ENCODE assay signal across 19 mouse cellular contexts in the genomic region with DNA sequence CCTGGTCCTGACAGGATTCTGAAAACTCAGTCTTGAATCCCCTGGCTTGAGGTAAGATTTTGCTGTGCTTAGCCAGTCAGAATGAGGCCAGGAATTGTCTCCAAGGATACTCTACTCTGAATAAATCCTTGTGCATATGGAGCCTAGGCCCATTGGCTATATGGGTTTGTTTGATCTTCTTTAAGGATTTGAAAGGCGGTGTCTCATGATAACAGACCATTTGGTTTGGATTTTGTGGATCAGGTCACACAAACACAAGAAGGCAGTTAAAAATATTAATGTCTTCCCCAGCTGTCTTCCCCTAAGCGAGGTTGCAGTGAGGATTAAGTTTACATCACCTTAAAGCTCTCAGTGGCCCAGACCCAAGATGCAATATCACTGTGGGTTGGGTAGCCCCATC. TPM values are rescaled to one million over a fixed set of nuclear protein-coding genes. Genes with fewer than 3 reads are reported as not detected.
"Had no signal": no experiment of that assay in that cellular context is flagged by ENCODE, and none has a peak within 500 bp of the region (broad histone marks: within the 10 kb centered on the region; RNA-seq: fewer than 3 reads in every experiment).

No protein-coding gene starts in this region.

- H3K27ac ChIP-seq: neural tube, embryonic 15.5 days; stomach, embryonic 15.5 days; stomach, postnatal 0 days had no signal

- H3K36me3 ChIP-seq: neural tube, embryonic 15.5 days; stomach, embryonic 15.5 days had no signal

- H3K9me3 ChIP-seq: neural tube, embryonic 15.5 days; stomach, embryonic 15.5 days had no signal

- H3K27me3 ChIP-seq: neural tube, embryonic 15.5 days; stomach, embryonic 15.5 days had no signal

- H3K4me2 ChIP-seq: neural tube, embryonic 15.5 days; stomach, embryonic 15.5 days had no signal

- H3K9ac ChIP-seq: neural tube, embryonic 15.5 days; stomach, embryonic 15.5 days had no signal

- H3K4me3 ChIP-seq: neural tube, embryonic 15.5 days; stomach, embryonic 15.5 days had no signal

- DNase-seq: retina, postnatal 1 day; right cerebral cortex, adult 18-20 months; right cerebral cortex, postnatal 14 days; right cerebral cortex, postnatal 25 days; right cerebral cortex, postnatal 4 days; spleen, adult 18-20 months; thymus, adult 18-20 months; thymus, adult 2 months; thymus, postnatal 14 days; thymus, postnatal 25 days; thymus, postnatal 36 days; thymus, postnatal 4 days had no signal

- H3K4me1 ChIP-seq: neural tube, embryonic 15.5 days; stomach, embryonic 15.5 days had no signal

RNA-seq across cellular contexts. Expression of gene Gm36028, which starts 18.5 kb away (rescaled TPM):
- total RNA-seq: neutrophil, adult 5-6 weeks had no signal
- polyA plus RNA-seq: neural tube, embryonic 15.5 days; small intestine, adult 2 months; spleen, adult 2 months; stomach, embryonic 14.5 days had no signal
